Mouse (Mus musculus) ES-Bruce4 (cell line): ENCODE results near the gene Zfp839. TPM values are rescaled to one million over a fixed set of nuclear protein-coding genes. Genes with fewer than 3 reads are reported as not detected.
"Not testable (repeated sequence)": the region's sequence is repeated elsewhere in the genome, so short reads cannot be mapped to it uniquely, and the experiment has no call there.

Experiments used
- H3K27ac ChIP-seq: 2 replicates; pipeline ENCODE4 v1.5.1; 2012; ENCODE audit warnings: low read length, inconsistent platforms; ENCODE audit not compliant: insufficient read depth
- H3K27me3 ChIP-seq: 2 replicates; pipeline ENCODE4 v1.6.1; 2012; ENCODE audit warnings: mild to moderate bottlenecking, low read length, inconsistent platforms; ENCODE audit not compliant: control insufficient read depth, poor library complexity, insufficient read depth, severe bottlenecking
- H3K36me3 ChIP-seq: 2 replicates; pipeline ENCODE4 v1.6.1; 2012; ENCODE audit warnings: inconsistent platforms, mild to moderate bottlenecking, low read length, moderate library complexity; ENCODE audit not compliant: control insufficient read depth, poor library complexity, insufficient read depth, severe bottlenecking
- H3K4me1 ChIP-seq: one replicate; pipeline ENCODE4 v1.8.1; 2011; ENCODE audit warnings: low read length; ENCODE audit not compliant: control insufficient read depth, insufficient read depth
- H3K4me3 ChIP-seq: 2 replicates; pipeline ENCODE4 v1.5.1; 2011; ENCODE audit warnings: low read depth, mild to moderate bottlenecking, low read length
- H3K9ac ChIP-seq: 2 replicates; pipeline ENCODE4 v1.6.1; 2012; ENCODE audit warnings: low read depth, mild to moderate bottlenecking, inconsistent platforms; ENCODE audit not compliant: poor library complexity, severe bottlenecking
- H3K9me3 ChIP-seq: replicated peaks from 2 replicates; pipeline ENCODE4 v1.6.1; 2012; ENCODE audit warnings: mild to moderate bottlenecking, low read length, inconsistent platforms; ENCODE audit not compliant: control insufficient read depth, poor library complexity, insufficient read depth, severe bottlenecking
- CTCF ChIP-seq: IDR thresholded peaks from one replicate; pipeline ENCODE4 v1.8.1; 2011; ENCODE audit warnings: low read depth, low read length
- EP300 ChIP-seq: IDR thresholded peaks from 2 replicates; pipeline ENCODE4 v1.6.1; 2011; ENCODE audit warnings: low read depth, low read length; ENCODE audit not compliant: insufficient read depth
- POLR2A ChIP-seq: IDR thresholded peaks from one replicate; pipeline ENCODE4 v1.8.1; 2011; ENCODE audit warnings: low read length; ENCODE audit not compliant: insufficient read depth
- polyA plus RNA-seq: library from polyadenylated mRNA; stranded (reverse); fragments of >200 nt; gene quantifications from 2 replicates; pipeline ENCODE4 v1.2.4, GENCODE M21; 2011; ENCODE audit warnings: low read depth; ENCODE audit not compliant: missing spikeins, insufficient read depth, insufficient read length

The Zfp839 gene
- polyA plus RNA-seq, 1 experiment: 12.6 TPM

GRCm38 (mm10) chr12:110851414-110851813, 1.4 kb downstream of the Zfp839 start:
- no peaks in the 10 kb centered on the region for H3K9me3 ChIP-seq
- H3K4me1 ChIP-seq: peaks cover 8% of the 10 kb centered on the region
- peak overlapping the region; percentile 89 for H3K9ac ChIP-seq
- no peaks in the 10 kb centered on the region for H3K27me3 ChIP-seq
- no peak overlapping the region for H3K27ac ChIP-seq
- TF ChIP-seq CTCF: no peak
- no peak for TF ChIP-seq POLR2A
- no peak for TF ChIP-seq EP300
- peak overlapping the region; percentile 92 for H3K4me3 ChIP-seq
- no peaks in the 10 kb centered on the region for H3K36me3 ChIP-seq

DNA sequence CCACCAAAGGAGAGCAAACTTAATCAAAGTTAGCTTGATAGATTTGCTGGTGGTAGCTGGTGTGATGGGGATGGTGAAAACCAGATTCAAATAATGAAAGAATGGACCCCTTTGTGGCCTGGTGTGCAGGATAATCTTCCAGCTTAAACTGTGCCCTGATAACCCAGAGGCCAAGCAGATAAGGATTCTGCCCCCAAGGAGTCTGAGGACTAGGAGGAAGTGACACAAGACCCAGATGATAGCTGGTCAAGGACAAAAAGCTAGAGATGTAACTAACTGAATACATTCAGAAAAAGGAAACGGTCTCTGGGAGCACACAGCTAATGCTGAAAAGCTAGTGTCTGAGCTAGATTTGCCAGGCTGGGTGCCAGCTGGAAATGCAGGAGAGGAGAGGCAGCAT, 1.9 kb downstream of the Zfp839 start:
- Histone ChIP-seq H3K4me1 (peaks cover 8% of the 10 kb centered on the region), H3K27me3 (no peaks in the 10 kb centered on the region), H3K27ac (no peak overlapping the region), H3K9ac (no peak overlapping the region), H3K4me3 (no peak overlapping the region), H3K36me3 (no peaks in the 10 kb centered on the region), H3K9me3 (no peaks in the 10 kb centered on the region)
- TF ChIP-seq CTCF: no peak
- TF ChIP-seq POLR2A: no peak
- TF ChIP-seq EP300: no peak

- Histone ChIP-seq H3K4me1 (peaks cover 11% of the 10 kb centered on the region), H3K36me3 (no peaks in the 10 kb centered on the region), H3K27ac (no peak overlapping the region), H3K9me3 (no peaks in the 10 kb centered on the region), H3K9ac (no peak overlapping the region), H3K27me3 (no peaks in the 10 kb centered on the region), H3K4me3 (peak overlapping the region; percentile 2; the same call in 1 of the 2 replicates)
- no peak for TF ChIP-seq CTCF
Measured at GRCm38 (mm10) chr12:110854786-110855737, 5.0 kb downstream of the Zfp839 start.

- no peaks in the 10 kb centered on the region for H3K36me3 ChIP-seq
- no peak for TF ChIP-seq EP300
- TF ChIP-seq CTCF: no peak
- no peak for TF ChIP-seq POLR2A
Measured at GRCm38 (mm10) chr12:110857196-110857595, 7.1 kb downstream of the Zfp839 start.

DNA sequence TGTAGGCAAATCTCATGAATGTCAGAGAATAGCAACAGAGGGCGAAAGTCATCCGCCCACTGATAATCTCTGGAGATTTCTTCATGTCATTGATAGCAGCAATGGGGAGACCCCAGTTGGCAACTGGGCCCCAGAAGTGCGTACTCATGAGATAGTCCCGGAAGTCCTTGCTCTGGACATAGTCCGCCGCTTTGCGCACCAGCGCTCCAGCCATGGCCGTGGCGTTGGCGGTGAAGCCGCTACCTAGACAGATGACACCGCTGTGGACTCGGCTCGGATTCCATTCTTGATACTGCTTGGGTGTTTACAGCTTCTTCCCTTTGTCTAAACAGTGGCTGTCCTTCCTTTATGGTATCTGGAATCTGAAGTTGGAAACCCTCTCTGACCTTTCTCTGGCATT, 8.6 kb downstream of the Zfp839 start:
- H3K4me3 ChIP-seq, H3K27me3 ChIP-seq, H3K9ac ChIP-seq, H3K9me3 ChIP-seq, H3K36me3 ChIP-seq, H3K27ac ChIP-seq, H3K4me1 ChIP-seq: not testable (repeated sequence)

More at GRCm38 (mm10) chr12:110857196-110857595, 7.1 kb downstream of the Zfp839 start:
- Histone ChIP-seq H3K9me3 (no peaks in the 10 kb centered on the region), H3K4me1 (peaks cover 6% of the 10 kb centered on the region), H3K9ac (no peak overlapping the region), H3K27ac (no peak overlapping the region), H3K4me3 (no peak overlapping the region), H3K27me3 (no peaks in the 10 kb centered on the region)

GRCm38 (mm10) chr12:110860293-110860692, 10.2 kb downstream of the Zfp839 start:
- no peak overlapping the region for H3K4me3 ChIP-seq
- H3K36me3 ChIP-seq: no peaks in the 10 kb centered on the region
- TF ChIP-seq EP300 (no peak), POLR2A (no peak), CTCF (no peak)
- H3K9ac ChIP-seq: no peak overlapping the region
- H3K9me3 ChIP-seq: no peaks in the 10 kb centered on the region
- H3K4me1 ChIP-seq: peaks cover 3% of the 10 kb centered on the region
- H3K27me3 ChIP-seq: no peaks in the 10 kb centered on the region
- no peak overlapping the region for H3K27ac ChIP-seq
